Mouse (Mus musculus): ENCODE measurements around the gene Gm3138.
"Not testable (repeated sequence)": the region's sequence is repeated elsewhere in the genome, so short reads cannot be mapped to it uniquely, and the experiment has no call there.

The Gm3138 gene

GRCm38 (mm10) chr14:4249331-4249730 is at the start of gene Gm3138:
TSS of gene Gm3138 (plus strand) at chr14:4249631.
- DNase-seq (ENCODE audit: low read depth, low spot score) = not testable (repeated sequence)

DNA sequence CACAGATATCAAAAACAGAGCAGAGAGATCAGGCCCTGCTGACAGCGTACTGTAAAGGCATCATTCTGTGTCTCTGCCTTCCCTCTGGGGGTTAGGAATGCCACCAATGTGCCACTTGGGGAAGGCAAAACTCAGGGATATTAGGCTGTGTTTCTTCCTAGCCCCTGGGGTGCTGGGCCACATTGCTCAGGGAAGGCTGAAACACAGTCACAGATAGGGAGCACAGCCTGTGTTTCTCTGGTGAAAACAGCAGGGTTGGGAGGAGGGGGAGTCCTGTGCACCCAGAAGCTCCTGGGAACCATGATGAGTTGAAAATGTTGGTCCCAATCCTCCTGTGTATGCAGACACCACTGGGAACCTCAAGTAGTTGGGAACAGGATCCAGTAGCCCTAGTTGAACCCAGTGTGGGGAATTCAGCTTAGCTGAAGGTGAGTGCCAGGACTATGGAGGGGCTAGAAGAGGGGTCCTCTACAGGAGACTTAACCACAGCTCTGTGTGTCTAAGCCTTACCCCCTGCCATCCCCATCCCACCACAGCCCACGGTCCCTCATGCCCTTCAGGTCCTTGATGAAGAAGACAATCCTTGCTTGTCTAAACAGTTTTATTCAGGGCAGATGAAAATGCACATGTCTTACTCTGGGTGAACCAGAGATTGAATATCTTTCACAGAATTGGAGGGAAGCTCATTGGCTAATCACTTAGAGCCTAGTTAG is 20.0 kb downstream of the Gm3138 start:
- DNase-seq (ENCODE audit: low read depth, low spot score) = not testable (repeated sequence)

DNA sequence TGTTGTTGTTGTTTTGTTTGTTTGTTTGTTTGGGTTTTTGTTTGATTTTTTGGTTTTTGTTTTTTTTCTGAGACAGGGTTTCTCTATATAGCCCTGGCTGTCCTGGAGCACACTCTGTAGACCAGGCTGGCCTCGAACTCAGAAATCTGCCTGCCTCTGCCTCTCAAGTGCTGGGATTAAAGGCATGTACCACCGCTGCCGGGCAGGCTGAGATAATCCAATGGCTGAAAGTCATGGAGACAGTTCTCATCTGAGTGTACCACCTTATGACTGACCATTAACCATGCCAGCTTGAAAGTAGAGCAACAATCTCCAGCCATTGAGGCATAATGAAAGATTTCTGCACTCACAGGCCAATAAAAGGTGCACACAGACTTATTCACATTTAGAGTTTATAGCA is 30.4 kb downstream of the Gm3138 start:
- not testable (repeated sequence) for DNase-seq (ENCODE audit: low read depth, low spot score)
